Mouse (Mus musculus): ENCODE results near the gene L2hgdh. TPM values are rescaled to one million over a fixed set of nuclear protein-coding genes. Genes with fewer than 3 reads are reported as not detected.

The L2hgdh gene
- polyA plus RNA-seq, 1 experiment from 2014 or later: 10.4 TPM

DNA sequence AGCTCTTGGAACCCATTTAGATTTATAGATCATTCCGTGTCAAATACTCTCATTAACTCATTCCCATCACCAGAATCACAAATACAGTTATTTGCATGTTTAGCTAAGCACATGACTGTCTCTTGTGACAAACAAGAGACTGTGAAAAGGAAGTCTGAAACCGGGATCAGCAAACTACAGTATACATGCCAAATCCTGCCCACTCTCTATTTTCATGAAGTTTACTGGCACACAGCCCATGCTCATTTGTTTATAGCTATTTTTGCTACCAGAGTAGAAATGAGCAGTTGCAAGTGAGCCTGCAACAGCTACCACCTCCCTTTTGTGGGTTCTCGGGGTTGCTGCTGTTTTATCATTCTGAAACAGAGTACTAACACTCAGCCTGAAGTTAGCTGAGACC, 79.8 kb downstream of the L2hgdh start:
- H3K4me3 ChIP-seq (ENCODE audit: low read depth, low read length): no peak overlapping the region
- ATAC-seq (no peak), DNase-seq (no peak)
- 0 out of 2 replicates have a peak, but pooled peaks cover 6% of the 10 kb centered on the region for H3K4me1 ChIP-seq (ENCODE audit: insufficient read depth)
- no peaks in the 10 kb centered on the region for H3K27me3 ChIP-seq (ENCODE audit: insufficient read depth, low read length)
- TF ChIP-seq EP300 (IDR thresholded peaks at IDR 0.05; ENCODE audit: low read depth) (no peak), CTCF (IDR thresholded peaks at IDR 0.05; ENCODE audit: low read depth) (no peak)
- H3K27ac ChIP-seq (ENCODE audit: low read depth): no peak overlapping the region
- H3K36me3 ChIP-seq (replicated peaks; ENCODE audit: insufficient read depth, low read length): peaks cover 7% of the 10 kb centered on the region; the same call in 1 of the 2 replicates
- WGBS (ENCODE audit: insufficient replicate concordance): 56% methylated on average over 3 of the region's 3 CpGs
- no peaks in the 10 kb centered on the region for H3K9me3 ChIP-seq (ENCODE audit: low read length)
- no peak overlapping the region for H3K9ac ChIP-seq (replicated peaks)
- no peak overlapping the region for H3K4me2 ChIP-seq (ENCODE audit: low read depth, low read length)

DNA sequence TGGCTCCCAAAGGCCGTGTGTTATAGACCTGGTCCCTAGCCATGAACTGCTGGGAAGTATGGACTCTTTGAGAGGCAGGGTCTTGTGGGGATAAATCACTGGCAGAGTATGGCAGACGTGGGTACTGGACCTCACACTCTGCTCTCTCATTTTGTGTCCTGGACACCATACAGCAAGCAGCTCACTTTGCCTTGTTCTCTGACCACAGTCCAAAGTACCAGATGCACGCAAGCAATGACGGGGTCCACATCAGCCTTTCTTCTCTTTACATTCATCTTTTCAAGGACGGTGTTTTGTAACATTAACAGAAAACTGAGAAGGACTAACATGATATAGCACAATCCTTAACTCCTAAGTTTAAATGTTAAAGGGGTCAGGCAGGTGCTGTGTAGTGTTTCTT, 81.8 kb downstream of the L2hgdh start:
- Histone ChIP-seq H3K9ac (replicated peaks) (no peak overlapping the region), H3K4me3 (ENCODE audit: low read depth, low read length) (no peak overlapping the region), H3K36me3 (replicated peaks; ENCODE audit: insufficient read depth, low read length) (peaks cover 16% of the 10 kb centered on the region), H3K9me3 (ENCODE audit: low read length) (no peaks in the 10 kb centered on the region), H3K4me1 (ENCODE audit: insufficient read depth) (0 out of 2 replicates have a peak, but pooled peaks cover 6% of the 10 kb centered on the region), H3K27ac (ENCODE audit: low read depth) (peak overlapping the region; percentile 44; the same call in 1 of the 2 replicates), H3K27me3 (ENCODE audit: insufficient read depth, low read length) (no peaks in the 10 kb centered on the region), H3K4me2 (ENCODE audit: low read depth, low read length) (no peak overlapping the region)
- TF ChIP-seq EP300 (IDR thresholded peaks at IDR 0.05; ENCODE audit: low read depth) (no peak), CTCF (IDR thresholded peaks at IDR 0.05; ENCODE audit: low read depth) (no peak)
- no peak for DNase-seq
- ATAC-seq: peak; percentile 77
- 64% methylated on average over 5 of the region's 5 CpGs for WGBS (ENCODE audit: insufficient replicate concordance)

MicroRNAs encoded within 50 kb of the gene (microRNA counts, 519-probe panel; counts per million panel counts)
- microRNA mmu-miR-681: not detected

Small RNA genes lying within 50 kb of the gene (microRNA-seq; reads per million reads assigned to microRNA genes)
- not detected for gene Mir681

Other genes starting within 250 kb of the L2hgdh start
- 7.0 and 9.1 TPM in 2 replicates for gene Vcpkmt, start 141.8 kb downstream of the L2hgdh start, polyA plus RNA-seq (2015; fragmentation: Nextera tagmentation; extraction: Ambion mirVana)
- gene Sos2, start 43.0 kb downstream of the L2hgdh start, polyA plus RNA-seq (2015; fragmentation: Nextera tagmentation; extraction: Ambion mirVana): 2.9 and 3.5 TPM in 2 replicates
- 18.3 and 20.3 TPM in 2 replicates for gene Atp5s, start 77 bp upstream of the L2hgdh start, polyA plus RNA-seq (2015; fragmentation: Nextera tagmentation; extraction: Ambion mirVana)
- gene Cdkl1, start 66.4 kb upstream of the L2hgdh start, polyA plus RNA-seq (2015; fragmentation: Nextera tagmentation; extraction: Ambion mirVana): 1.8 and 2.2 TPM in 2 replicates
- 1.0 and 1.1 TPM in 2 replicates for gene Atl1, start 167.7 kb upstream of the L2hgdh start, polyA plus RNA-seq (2015; fragmentation: Nextera tagmentation; extraction: Ambion mirVana)
- 11.7 and 11.8 TPM in 2 replicates for gene Map4k5, start 168.3 kb upstream of the L2hgdh start, polyA plus RNA-seq (2015; fragmentation: Nextera tagmentation; extraction: Ambion mirVana)

All from liver, postnatal 0 days (tissue).